Mouse (Mus musculus) liver, embryonic 14.5 days (tissue): ENCODE measurements at regions not wholly inside any gene's neighbourhood (a gene's known extent, or its start where the extent isn't known, plus 50 kb on each side); places are given as distances from the start of the nearest gene placed in this dataset.

ENCODE experiments used
- CTCF ChIP-seq: IDR thresholded peaks from 2 replicates; pipeline ENCODE4 v1.5.1; 2016; ENCODE audit warnings: antibody characterized with exemption, low read depth, control low read depth
- EP300 ChIP-seq: IDR thresholded peaks from 2 replicates; pipeline ENCODE4 v1.6.1; 2016; ENCODE audit warnings: antibody characterized with exemption, low read depth

- no peak for TF ChIP-seq CTCF
- no peak for TF ChIP-seq EP300
Observed at GRCm38 (mm10) chr3:33416922-33417321, 273.9 kb upstream of the Pex5l start.
